Mouse (Mus musculus) midbrain, embryonic 16.5 days (tissue): Measurements from ENCODE around the gene Gmnn. TPM values are rescaled to one million over a fixed set of nuclear protein-coding genes. Genes with fewer than 3 reads are reported as not detected.

Source experiments
- polyA plus RNA-seq: library from polyadenylated mRNA; unstranded; fragments of >200 nt; fragmentation: Nextera tagmentation; extraction: Ambion mirVana; gene quantifications from 2 replicates; pipeline ENCODE4 v1.2.1, GENCODE M21; 2015

Gene Gmnn
- polyA plus RNA-seq, 1 experiment from 2014 or later, result 11.0 TPM

Other genes with a start within 250 kb of the Gmnn start
- gene Ripor2, start 179.7 kb downstream of the Gmnn start, polyA plus RNA-seq, result 31.8 and 33.8 TPM in 2 replicates
- not detected in 2 replicates for gene Armh2, start 20.7 kb downstream of the Gmnn start, polyA plus RNA-seq
- 19.8 and 25.9 TPM in 2 replicates for gene BC005537, start 39.7 kb upstream of the Gmnn start, polyA plus RNA-seq
- 49.6 and 53.3 TPM in 2 replicates for gene Acot13, start 69.6 kb upstream of the Gmnn start, polyA plus RNA-seq
- 26.5 and 32.0 TPM in 2 replicates for gene Tdp2, start 69.8 kb upstream of the Gmnn start, polyA plus RNA-seq
- gene D130043K22Rik, start 83.2 kb upstream of the Gmnn start, polyA plus RNA-seq, result 8.9 and 10.2 TPM in 2 replicates
- gene Aldh5a1, start 175.7 kb upstream of the Gmnn start, polyA plus RNA-seq, result 12.8 and 14.0 TPM in 2 replicates
- gene Gpld1, start 181.2 kb upstream of the Gmnn start, polyA plus RNA-seq, result 2.8 and 3.5 TPM in 2 replicates